Mouse (Mus musculus) 3T3-L1 (cell line): Measurements from ENCODE around the gene Sde2.
"Not testable (repeated sequence)": the region's sequence is repeated elsewhere in the genome, so short reads cannot be mapped to it uniquely, and the experiment has no call there.

Experiments
- DNase-seq: peaks from one replicate; pipeline ENCODE4 v3.0.0-alpha.2; 2015; ENCODE audit warnings: low read depth, low spot score

Gene Sde2

GRCm38 (mm10) chr1:180888556-180889042, 37.7 kb downstream of the Sde2 start:
- DNase-seq: peak; percentile 95

- DNase-seq: no peak
Measured at GRCm38 (mm10) chr1:180889172-180889571, 38.2 kb downstream of the Sde2 start.

GRCm38 (mm10) chr1:180889841-180890240, 38.9 kb downstream of the Sde2 start:
- peak; percentile 64 for DNase-seq

- DNase-seq: no peak
Measured at GRCm38 (mm10) chr1:180892808-180893207, 41.9 kb downstream of the Sde2 start, which contains the start of gene Lefty2. Gene Lefty2, plus strand, starts transcription at chr1:180893108.

- not testable (repeated sequence) for DNase-seq
Measured at GRCm38 (mm10) chr1:180894088-180894987, 43.4 kb downstream of the Sde2 start.

GRCm38 (mm10) chr1:180901107-180901506, 50.2 kb downstream of the Sde2 start:
- DNase-seq: peak; percentile 86

GRCm38 (mm10) chr1:180902915-180903314, 52.0 kb downstream of the Sde2 start:
- peak; percentile 70 for DNase-seq

GRCm38 (mm10) chr1:180903666-180904038, 52.7 kb downstream of the Sde2 start:
- DNase-seq: peak; percentile 50

GRCm38 (mm10) chr1:180904039-180904814, 53.3 kb downstream of the Sde2 start, which contains the start of gene Pycr2:
Gene Pycr2, plus strand, starts transcription at chr1:180904293.
- peak; percentile 94 for DNase-seq

- DNase-seq: no peak
Measured at GRCm38 (mm10) chr1:180904815-180905080, 53.8 kb downstream of the Sde2 start.

GRCm38 (mm10) chr1:180905307-180905706, 54.4 kb downstream of the Sde2 start:
- no peak for DNase-seq

- DNase-seq: no peak
Measured at GRCm38 (mm10) chr1:180905876-180906275, 54.9 kb downstream of the Sde2 start.

- no peak for DNase-seq
Measured at GRCm38 (mm10) chr1:180906461-180907147, 55.7 kb downstream of the Sde2 start.

- DNase-seq: peak; percentile 53
Measured at GRCm38 (mm10) chr1:180911138-180911537, 60.2 kb downstream of the Sde2 start.

- no peak for DNase-seq
Measured at GRCm38 (mm10) chr1:180911653-180912287, 60.8 kb downstream of the Sde2 start.

- no peak for DNase-seq
Measured at GRCm38 (mm10) chr1:180912792-180913191, 61.9 kb downstream of the Sde2 start.

GRCm38 (mm10) chr1:180913797-180914196, 62.9 kb downstream of the Sde2 start:
- peak; percentile 83 for DNase-seq

GRCm38 (mm10) chr1:180916425-180916824, 65.5 kb downstream of the Sde2 start:
- DNase-seq: no peak

GRCm38 (mm10) chr1:180917053-180917452, 66.1 kb downstream of the Sde2 start:
- peak; percentile 71 for DNase-seq
